Mouse (Mus musculus) inflammation-experienced regulatory T-cells, adult 6 months (primary cell): ENCODE results near the gene Slc24a3. TPM values are rescaled to one million over a fixed set of nuclear protein-coding genes. Genes with fewer than 3 reads are reported as not detected.

Source experiments
- ATAC-seq: one replicate; pipeline ENCODE4 v1.8.0; 2017
- polyA plus RNA-seq, 3 experiments: library from polyadenylated mRNA; unstranded; fragments of 100-300 nt; shearing (Covaris generic); gene quantifications; one replicate each; pipeline ENCODE4 v1.2.1; 2017

The Slc24a3 gene
- polyA plus RNA-seq, 3 experiments from 2014 or later = 1.1 to 1.7 (median 1.2) TPM

GRCm38 (mm10) chr2:145555713-145556112 lies 388.2 kb downstream of the Slc24a3 start:
- ATAC-seq = no peak

- no peak for ATAC-seq
Measured at GRCm38 (mm10) chr2:145557361-145557931, 389.9 kb downstream of the Slc24a3 start.

- no peak for ATAC-seq
Measured at GRCm38 (mm10) chr2:145562493-145562892, 394.9 kb downstream of the Slc24a3 start.

- no peak for ATAC-seq
Measured at GRCm38 (mm10) chr2:145564596-145564995, 397.0 kb downstream of the Slc24a3 start.

- no peak for ATAC-seq
Measured at GRCm38 (mm10) chr2:145566904-145567303, 399.4 kb downstream of the Slc24a3 start.

- ATAC-seq = no peak
Measured at GRCm38 (mm10) chr2:145571943-145572342, 404.4 kb downstream of the Slc24a3 start.

GRCm38 (mm10) chr2:145574148-145574547 lies 406.6 kb downstream of the Slc24a3 start:
- no peak for ATAC-seq

GRCm38 (mm10) chr2:145583103-145583502 lies 415.5 kb downstream of the Slc24a3 start:
- no peak for ATAC-seq

- ATAC-seq = no peak
Measured at GRCm38 (mm10) chr2:145585437-145585836, 417.9 kb downstream of the Slc24a3 start.

- peak; percentile 43 for ATAC-seq
Measured at GRCm38 (mm10) chr2:145588009-145588737, 420.6 kb downstream of the Slc24a3 start.

- ATAC-seq = no peak
Measured at GRCm38 (mm10) chr2:145591881-145592280, 424.3 kb downstream of the Slc24a3 start.

GRCm38 (mm10) chr2:145593649-145594347 lies 426.2 kb downstream of the Slc24a3 start:
- ATAC-seq = no peak

GRCm38 (mm10) chr2:145597866-145598265 lies 430.3 kb downstream of the Slc24a3 start:
- no peak for ATAC-seq

- no peak for ATAC-seq
Measured at GRCm38 (mm10) chr2:145607844-145608243, 440.3 kb downstream of the Slc24a3 start.

- peak; percentile 32 for ATAC-seq
Measured at GRCm38 (mm10) chr2:145610796-145611705, 443.5 kb downstream of the Slc24a3 start.

- no peak for ATAC-seq
Measured at GRCm38 (mm10) chr2:145612937-145613336, 445.4 kb downstream of the Slc24a3 start.

GRCm38 (mm10) chr2:145613705-145614104 lies 446.2 kb downstream of the Slc24a3 start:
- ATAC-seq = no peak

GRCm38 (mm10) chr2:145619688-145620087 lies 452.1 kb downstream of the Slc24a3 start:
- ATAC-seq = no peak

- no peak for ATAC-seq
Measured at GRCm38 (mm10) chr2:145620709-145621108, 453.2 kb downstream of the Slc24a3 start.

GRCm38 (mm10) chr2:145621119-145621518 lies 453.6 kb downstream of the Slc24a3 start:
- no peak for ATAC-seq

- ATAC-seq = no peak
Measured at GRCm38 (mm10) chr2:145631123-145631798, 463.7 kb downstream of the Slc24a3 start.

- ATAC-seq = no peak
Measured at GRCm38 (mm10) chr2:145631799-145632174, 464.2 kb downstream of the Slc24a3 start.
